Mouse (Mus musculus): ENCODE results near the gene Pkp3. TPM values are rescaled to one million over a fixed set of nuclear protein-coding genes. Genes with fewer than 3 reads are reported as not detected.
A peak's percentile ranks its signal among the peaks of the same experiment; 100 is the strongest.

The Pkp3 gene
- total RNA-seq, 2 experiments from 2014 or later: 0.55 TPM; not detected in 1

- DNase-seq (ENCODE audit: low spot score in 2 of 2): no peak
- intact Hi-C loops (cut with DNase I): loop anchor here (5.0 kb wide), 1 partner anchor 49 kb away; the partner anchor contains the start of gene Rnh1
Measured at GRCm38 (mm10) chr7:141123517-141123856, 45.5 kb downstream of the Pkp3 start.

GRCm38 (mm10) chr7:141131024-141131820 is 53.2 kb downstream of the Pkp3 start:
- intact Hi-C loops (cut with DNase I): no loop called here
- peak; percentile 92 to 94 for DNase-seq (ENCODE audit: low spot score in 2 of 2)

GRCm38 (mm10) chr7:141131904-141132755 is 54.1 kb downstream of the Pkp3 start:
- no peak for DNase-seq (ENCODE audit: low spot score in 2 of 2)
- intact Hi-C loops (cut with DNase I): no loop called here

Other genes with a start within 250 kb of the Pkp3 start
- gene Urah, start 243.2 kb upstream of the Pkp3 start, total RNA-seq (2021): 1 to 10 TPM; 1.1 to 1.5 TPM
- not detected for gene Scgb1c1, start 232.7 kb upstream of the Pkp3 start, total RNA-seq (2021)
- not detected for gene Odf3, start 230.4 kb upstream of the Pkp3 start, total RNA-seq (2021)
- under 1 TPM; 0.93 to 0.99 TPM for gene Gm45785, start 221.9 kb upstream of the Pkp3 start, total RNA-seq (2021)
- 10 to 100 TPM; 77.1 to 81.7 TPM for gene Ric8a, start 221.3 kb upstream of the Pkp3 start, total RNA-seq (2021)
- 10 to 100 TPM; 25.4 to 27.2 TPM for gene Bet1l, start 220.6 kb upstream of the Pkp3 start, total RNA-seq (2021)
- 100 to 1,000 TPM; 128 to 133 TPM for gene Psmd13, start 196.2 kb upstream of the Pkp3 start, total RNA-seq (2021)
- gene Sirt3, start 195.9 kb upstream of the Pkp3 start, total RNA-seq (2021): 10 to 100 TPM; 66.2 to 67.2 TPM
- 1 to 10 TPM in 1 of 2 experiments, not detected in 1; 1.6 TPM for gene Cox8b, start 177.8 kb upstream of the Pkp3 start, total RNA-seq (2021)
- under 1 TPM; 0.36 to 0.37 TPM for gene Nlrp6, start 157.3 kb upstream of the Pkp3 start, total RNA-seq (2021)
- gene Pgghg, start 136.8 kb upstream of the Pkp3 start, total RNA-seq (2021): 1 to 10 TPM; 3.8 to 3.9 TPM
- not detected for gene Ifitm5, start 127.9 kb upstream of the Pkp3 start, total RNA-seq (2021)
- not detected for gene Gm45717, start 122.3 kb upstream of the Pkp3 start, total RNA-seq (2021)
- gene Ifitm2, start 122.2 kb upstream of the Pkp3 start, total RNA-seq (2021): 10 to 100 TPM; 11.5 to 15.0 TPM
- 1 to 10 TPM; 4.7 to 4.9 TPM for gene Ifitm1, start 111.0 kb upstream of the Pkp3 start, total RNA-seq (2021)
- 10 to 100 TPM in 1 of 2 experiments, 1 to 10 TPM in 1; 9.1 to 10.3 TPM for gene Ifitm3, start 67.4 kb upstream of the Pkp3 start, total RNA-seq (2021)
- not detected for gene Ifitm6, start 60.3 kb upstream of the Pkp3 start, total RNA-seq (2021)
- not detected for gene Gm17387, start 49.1 kb upstream of the Pkp3 start, total RNA-seq (2021)
- gene B4galnt4, start 17.1 kb upstream of the Pkp3 start, total RNA-seq (2021): 10 to 100 TPM; 92.9 to 93.9 TPM
- gene Sigirr, start 22.4 kb downstream of the Pkp3 start, total RNA-seq (2021): 1 to 10 TPM; 2.5 to 2.6 TPM
- not detected for gene Ano9, start 39.6 kb downstream of the Pkp3 start, total RNA-seq (2021)
- 10 to 100 TPM; 52.9 to 65.6 TPM for gene Ptdss2, start 44.2 kb downstream of the Pkp3 start, total RNA-seq (2021)
- 10 to 100 TPM; 25.8 to 25.9 TPM for gene Rnh1, start 94.6 kb downstream of the Pkp3 start, total RNA-seq (2021)
- 100 to 1,000 TPM; 249 to 272 TPM for gene Hras, start 115.8 kb downstream of the Pkp3 start, total RNA-seq (2021)
- 1 to 10 TPM; 3.6 to 4.5 TPM for gene Lrrc56, start 115.9 kb downstream of the Pkp3 start, total RNA-seq (2021)
- not detected for gene Lmntd2, start 135.9 kb downstream of the Pkp3 start, total RNA-seq (2021)
- under 1 TPM in 1 of 2 experiments, not detected in 1; 0.47 TPM for gene Rassf7, start 137.6 kb downstream of the Pkp3 start, total RNA-seq (2021)
- 10 to 100 TPM; 65.9 to 66.6 TPM for gene Phrf1, start 150.6 kb downstream of the Pkp3 start, total RNA-seq (2021)
- gene Irf7, start 188.3 kb downstream of the Pkp3 start, total RNA-seq (2021): 1 to 10 TPM in 1 of 2 experiments, not detected in 1; 1.4 TPM
- not detected for gene Cdhr5, start 198.6 kb downstream of the Pkp3 start, total RNA-seq (2021)
- not detected for gene Sct, start 200.9 kb downstream of the Pkp3 start, total RNA-seq (2021)
- under 1 TPM; 0.15 to 0.27 TPM for gene Drd4, start 213.8 kb downstream of the Pkp3 start, total RNA-seq (2021)
- gene Deaf1, start 249.5 kb downstream of the Pkp3 start, total RNA-seq (2021): 100 to 1,000 TPM; 164 to 170 TPM
- 10 to 100 TPM; 23.6 to 30.6 TPM for gene Tmem80, start 249.5 kb downstream of the Pkp3 start, total RNA-seq (2021)